Mouse (Mus musculus): ENCODE data around the gene Tle6. TPM values are rescaled to one million over a fixed set of nuclear protein-coding genes. Genes with fewer than 3 reads are reported as not detected.
A peak's percentile ranks its signal among the peaks of the same experiment; 100 is the strongest.

Tle6 gene
- polyA plus RNA-seq, 1 experiment from 2014 or later: 3.2 TPM

GRCm38 (mm10) chr10:81626994-81627835 lies 26.3 kb upstream of the Tle6 start, which contains the start of gene Sirt6:
Gene Sirt6, minus strand, starts transcription at chr10:81627797.
- DNase-seq (peak; percentile 98), ATAC-seq (ENCODE audit: low FRiP score, low TSS enrichment) (peak; percentile 89)
- H3K36me3 ChIP-seq (ENCODE audit: control insufficient read depth, insufficient read depth, low read length): peaks cover 37% of the 10 kb centered on the region
- H3K9ac ChIP-seq (replicated peaks; ENCODE audit: low read length): peak within 1 kb of the TSS; percentile 69
- 6% methylated on average over 40 of the region's 40 CpGs for WGBS
- H3K27me3 ChIP-seq (ENCODE audit: control insufficient read depth, insufficient read depth, low read length): no peaks in the 10 kb centered on the region
- peak within 1 kb of the TSS; percentile 86 for H3K27ac ChIP-seq (replicated peaks; ENCODE audit: low read depth, low read length)
- H3K4me1 ChIP-seq (ENCODE audit: control insufficient read depth, insufficient read depth, low read length): peaks cover 7% of the 10 kb centered on the region
- no peaks in the 10 kb centered on the region for H3K9me3 ChIP-seq (ENCODE audit: control insufficient read depth, low read length)
- peak within 1 kb of the TSS; percentile 64 for H3K4me3 ChIP-seq (replicated peaks; ENCODE audit: low read depth, low read length)
- H3K4me2 ChIP-seq (ENCODE audit: low read length): peak within 1 kb of the TSS; percentile 82

GRCm38 (mm10) chr10:81626101-81626993 lies 25.5 kb upstream of the Tle6 start:
- DNase-seq (no peak), ATAC-seq (ENCODE audit: low FRiP score, low TSS enrichment) (no peak)
- Histone ChIP-seq H3K4me2 (ENCODE audit: low read length) (peak overlapping the region; percentile 82), H3K27me3 (ENCODE audit: control insufficient read depth, insufficient read depth, low read length) (no peaks in the 10 kb centered on the region), H3K27ac (replicated peaks; ENCODE audit: low read depth, low read length) (peak overlapping the region; percentile 86), H3K9ac (replicated peaks; ENCODE audit: low read length) (peak overlapping the region; percentile 69; the same call in 1 of the 2 replicates), H3K9me3 (ENCODE audit: control insufficient read depth, low read length) (no peaks in the 10 kb centered on the region), H3K36me3 (ENCODE audit: control insufficient read depth, insufficient read depth, low read length) (peaks cover 44% of the 10 kb centered on the region), H3K4me3 (replicated peaks; ENCODE audit: low read depth, low read length) (peak overlapping the region; percentile 64), H3K4me1 (ENCODE audit: control insufficient read depth, insufficient read depth, low read length) (peaks cover 7% of the 10 kb centered on the region)
- 89% methylated on average over 22 of the region's 22 CpGs for WGBS

- Histone ChIP-seq H3K4me1 (ENCODE audit: control insufficient read depth, insufficient read depth, low read length) (peaks cover 7% of the 10 kb centered on the region), H3K27me3 (ENCODE audit: control insufficient read depth, insufficient read depth, low read length) (no peaks in the 10 kb centered on the region), H3K9ac (replicated peaks; ENCODE audit: low read length) (no peak overlapping the region), H3K9me3 (ENCODE audit: control insufficient read depth, low read length) (no peaks in the 10 kb centered on the region), H3K4me3 (replicated peaks; ENCODE audit: low read depth, low read length) (no peak overlapping the region), H3K36me3 (ENCODE audit: control insufficient read depth, insufficient read depth, low read length) (peaks cover 48% of the 10 kb centered on the region), H3K27ac (replicated peaks; ENCODE audit: low read depth, low read length) (no peak overlapping the region), H3K4me2 (ENCODE audit: low read length) (no peak overlapping the region)
- ATAC-seq (ENCODE audit: low FRiP score, low TSS enrichment) (no peak), DNase-seq (no peak)
- 61% methylated on average over 8 of the region's 8 CpGs for WGBS
These were observed 22.6 kb upstream of the Tle6 start for GRCm38 (mm10) chr10:81623441-81623840.

- no peak overlapping the region for H3K4me2 ChIP-seq (ENCODE audit: low read length)
- no peak for ATAC-seq (ENCODE audit: low FRiP score, low TSS enrichment)
- 62% methylated on average over 9 of the region's 9 CpGs for WGBS
These were observed 19.9 kb upstream of the Tle6 start for GRCm38 (mm10) chr10:81620786-81621185.

GRCm38 (mm10) chr10:81619976-81620375 lies 19.1 kb upstream of the Tle6 start:
- H3K36me3 ChIP-seq (ENCODE audit: control insufficient read depth, insufficient read depth, low read length): peaks cover 38% of the 10 kb centered on the region
- no peak overlapping the region for H3K27ac ChIP-seq (replicated peaks; ENCODE audit: low read depth, low read length)
- H3K4me1 ChIP-seq (ENCODE audit: control insufficient read depth, insufficient read depth, low read length): no peaks in the 10 kb centered on the region
- H3K4me2 ChIP-seq (ENCODE audit: low read length): no peak overlapping the region
- DNase-seq (no peak), ATAC-seq (ENCODE audit: low FRiP score, low TSS enrichment) (no peak)
- WGBS: 95% methylated on average over 5 of the region's 5 CpGs
- no peak overlapping the region for H3K9ac ChIP-seq (replicated peaks; ENCODE audit: low read length)
- H3K4me3 ChIP-seq (replicated peaks; ENCODE audit: low read depth, low read length): no peak overlapping the region
- H3K9me3 ChIP-seq (ENCODE audit: control insufficient read depth, low read length): no peaks in the 10 kb centered on the region
- no peaks in the 10 kb centered on the region for H3K27me3 ChIP-seq (ENCODE audit: control insufficient read depth, insufficient read depth, low read length)

More at GRCm38 (mm10) chr10:81620786-81621185, 19.9 kb upstream of the Tle6 start:
- no peak overlapping the region for H3K4me3 ChIP-seq (replicated peaks; ENCODE audit: low read depth, low read length)
- no peaks in the 10 kb centered on the region for H3K27me3 ChIP-seq (ENCODE audit: control insufficient read depth, insufficient read depth, low read length)
- peaks cover 46% of the 10 kb centered on the region for H3K36me3 ChIP-seq (ENCODE audit: control insufficient read depth, insufficient read depth, low read length)
- DNase-seq: no peak
- no peaks in the 10 kb centered on the region for H3K9me3 ChIP-seq (ENCODE audit: control insufficient read depth, low read length)
- no peaks in the 10 kb centered on the region for H3K4me1 ChIP-seq (ENCODE audit: control insufficient read depth, insufficient read depth, low read length)
- H3K27ac ChIP-seq (replicated peaks; ENCODE audit: low read depth, low read length): no peak overlapping the region
- H3K9ac ChIP-seq (replicated peaks; ENCODE audit: low read length): no peak overlapping the region

- WGBS: 75% methylated on average over 6 of the region's 6 CpGs
- ATAC-seq (ENCODE audit: low FRiP score, low TSS enrichment) (no peak), DNase-seq (no peak)
- Histone ChIP-seq H3K9ac (replicated peaks; ENCODE audit: low read length) (no peak overlapping the region), H3K36me3 (ENCODE audit: control insufficient read depth, insufficient read depth, low read length) (no peaks in the 10 kb centered on the region), H3K4me1 (ENCODE audit: control insufficient read depth, insufficient read depth, low read length) (no peaks in the 10 kb centered on the region), H3K4me3 (replicated peaks; ENCODE audit: low read depth, low read length) (no peak overlapping the region), H3K9me3 (ENCODE audit: control insufficient read depth, low read length) (no peaks in the 10 kb centered on the region), H3K27me3 (ENCODE audit: control insufficient read depth, insufficient read depth, low read length) (no peaks in the 10 kb centered on the region), H3K4me2 (ENCODE audit: low read length) (no peak overlapping the region), H3K27ac (replicated peaks; ENCODE audit: low read depth, low read length) (no peak overlapping the region)
These were observed 14.6 kb upstream of the Tle6 start for GRCm38 (mm10) chr10:81615486-81615885.

GRCm38 (mm10) chr10:81612779-81613178 lies 11.9 kb upstream of the Tle6 start:
- H3K4me1 ChIP-seq (ENCODE audit: control insufficient read depth, insufficient read depth, low read length): no peaks in the 10 kb centered on the region
- no peak for ATAC-seq (ENCODE audit: low FRiP score, low TSS enrichment)
- no peak overlapping the region for H3K4me2 ChIP-seq (ENCODE audit: low read length)
- no peak overlapping the region for H3K4me3 ChIP-seq (replicated peaks; ENCODE audit: low read depth, low read length)
- no peaks in the 10 kb centered on the region for H3K27me3 ChIP-seq (ENCODE audit: control insufficient read depth, insufficient read depth, low read length)
- WGBS: 78% methylated on average over 3 of the region's 3 CpGs
- no peak overlapping the region for H3K9ac ChIP-seq (replicated peaks; ENCODE audit: low read length)
- no peak overlapping the region for H3K27ac ChIP-seq (replicated peaks; ENCODE audit: low read depth, low read length)
- H3K9me3 ChIP-seq (ENCODE audit: control insufficient read depth, low read length): no peaks in the 10 kb centered on the region
- no peak for DNase-seq
- H3K36me3 ChIP-seq (ENCODE audit: control insufficient read depth, insufficient read depth, low read length): no peaks in the 10 kb centered on the region

- Histone ChIP-seq H3K4me3 (replicated peaks; ENCODE audit: low read depth, low read length) (no peak overlapping the region), H3K9me3 (ENCODE audit: control insufficient read depth, low read length) (no peaks in the 10 kb centered on the region), H3K27ac (replicated peaks; ENCODE audit: low read depth, low read length) (no peak overlapping the region), H3K9ac (replicated peaks; ENCODE audit: low read length) (no peak overlapping the region), H3K4me1 (ENCODE audit: control insufficient read depth, insufficient read depth, low read length) (peaks cover 12% of the 10 kb centered on the region; the same call in 1 of the 2 replicates), H3K27me3 (ENCODE audit: control insufficient read depth, insufficient read depth, low read length) (no peaks in the 10 kb centered on the region), H3K4me2 (ENCODE audit: low read length) (no peak overlapping the region), H3K36me3 (ENCODE audit: control insufficient read depth, insufficient read depth, low read length) (no peaks in the 10 kb centered on the region)
- DNase-seq (no peak), ATAC-seq (ENCODE audit: low FRiP score, low TSS enrichment) (no peak)
- 95% methylated on average over 1 of the region's 1 CpGs for WGBS
These were observed 7.4 kb upstream of the Tle6 start for GRCm38 (mm10) chr10:81608308-81608707.

Data from midbrain, embryonic 14.5 days (tissue).